Mouse (Mus musculus): ENCODE measurements at regions not wholly inside any gene's neighbourhood (a gene's known extent, or its start where the extent isn't known, plus 50 kb on each side); places are given as distances from the start of the nearest gene placed in this dataset.
A peak's percentile ranks its signal among the peaks of the same experiment; 100 is the strongest.

- DNase-seq, result no peak
These were observed 223.5 kb upstream of the Rgma start for GRCm38 (mm10) chr7:73151586-73152467.

DNA sequence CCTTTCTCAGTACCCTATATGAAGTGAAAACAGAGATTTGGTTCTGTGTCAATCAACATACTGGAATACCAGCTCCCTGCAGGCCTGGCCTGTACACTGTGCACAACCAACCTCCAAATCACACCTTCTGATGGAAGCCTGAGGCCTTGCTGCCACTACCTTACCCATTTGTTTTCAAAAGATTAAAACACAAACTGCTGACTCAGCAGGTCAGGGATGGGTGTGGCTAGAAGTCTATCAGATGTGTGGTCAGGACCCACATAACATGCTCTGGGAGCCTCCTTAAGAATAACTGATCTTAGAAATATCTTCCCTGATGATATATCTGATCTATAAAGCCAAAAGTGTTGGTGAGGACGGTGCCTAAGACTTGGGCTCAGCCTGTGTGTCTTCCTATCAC is 221.6 kb upstream of the Rgma start:
- DNase-seq, result no peak

GRCm38 (mm10) chr7:73158833-73159232 is 216.5 kb upstream of the Rgma start:
- no peak for DNase-seq

DNA sequence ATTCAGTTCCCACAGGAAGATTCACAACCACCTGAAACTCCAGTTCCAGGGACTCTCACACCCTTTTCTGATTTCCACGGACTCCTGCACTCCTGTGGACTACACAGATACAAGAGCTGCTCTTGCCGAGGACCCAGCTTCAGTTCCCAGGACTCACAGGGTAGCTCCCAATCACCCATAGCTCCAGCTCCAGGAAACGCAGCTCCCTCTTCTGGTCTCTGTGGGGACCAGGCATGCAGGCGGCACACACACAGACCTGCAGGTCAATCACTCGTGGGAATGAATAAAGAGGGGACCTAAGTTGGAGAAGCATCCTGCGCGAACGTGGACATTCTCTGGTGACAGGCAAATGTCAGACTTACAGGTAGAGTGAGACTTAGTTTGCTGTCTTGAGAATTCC is 214.3 kb upstream of the Rgma start:
- DNase-seq, result no peak

GRCm38 (mm10) chr7:73163687-73164086 is 211.6 kb upstream of the Rgma start:
- DNase-seq, result no peak

- no peak for DNase-seq
These were observed 209.8 kb upstream of the Rgma start for GRCm38 (mm10) chr7:73165521-73165920.

GRCm38 (mm10) chr7:73169416-73169815 is 205.9 kb upstream of the Rgma start:
- no peak for DNase-seq

DNA sequence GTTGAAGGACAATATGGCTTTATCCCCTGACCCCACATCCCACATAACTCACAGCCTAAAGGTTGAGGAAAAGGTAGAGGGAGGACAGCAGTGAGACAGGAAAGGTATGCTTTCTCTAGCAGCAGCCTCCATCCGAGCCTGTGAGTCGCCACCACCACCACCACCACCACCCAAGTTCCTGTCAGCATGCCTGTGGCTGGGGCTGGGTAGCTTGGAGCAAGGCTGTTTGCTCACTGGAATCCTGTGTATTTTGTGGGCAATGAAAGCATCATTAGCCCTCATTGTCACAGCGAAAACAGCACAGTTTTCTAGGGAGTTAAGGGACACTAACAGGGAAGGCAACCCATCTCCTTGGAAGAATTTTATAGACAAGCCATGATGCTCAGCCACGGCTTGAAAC is 202.7 kb upstream of the Rgma start:
- no peak for DNase-seq

GRCm38 (mm10) chr7:73183761-73184160 is 191.5 kb upstream of the Rgma start:
- no peak for DNase-seq

- DNase-seq, result no peak
These were observed 190.9 kb upstream of the Rgma start for GRCm38 (mm10) chr7:73184208-73185070.

DNA sequence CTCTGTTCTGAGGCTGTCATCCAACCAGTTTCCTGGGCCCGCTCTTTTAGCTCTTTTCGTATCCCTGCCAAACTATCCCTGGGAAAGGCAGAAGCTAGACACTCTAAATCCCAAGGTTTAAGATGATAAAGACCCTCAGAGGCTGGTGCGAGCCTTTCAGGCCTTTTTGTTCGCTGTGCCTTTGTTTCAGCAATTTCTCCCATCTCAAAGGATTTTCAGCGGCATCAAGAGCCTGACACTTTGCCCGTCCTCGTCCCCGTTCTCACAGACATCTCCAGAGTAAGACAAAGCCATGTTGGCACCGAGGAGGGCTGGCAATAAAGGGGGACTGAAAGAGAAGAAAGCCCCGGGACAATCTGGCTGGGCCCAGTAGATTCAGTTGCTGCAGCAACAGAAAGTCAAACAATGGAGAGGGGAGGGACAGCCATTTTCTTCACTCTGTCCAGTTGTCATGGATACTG is 190.2 kb upstream of the Rgma start:
- no peak for DNase-seq

DNA sequence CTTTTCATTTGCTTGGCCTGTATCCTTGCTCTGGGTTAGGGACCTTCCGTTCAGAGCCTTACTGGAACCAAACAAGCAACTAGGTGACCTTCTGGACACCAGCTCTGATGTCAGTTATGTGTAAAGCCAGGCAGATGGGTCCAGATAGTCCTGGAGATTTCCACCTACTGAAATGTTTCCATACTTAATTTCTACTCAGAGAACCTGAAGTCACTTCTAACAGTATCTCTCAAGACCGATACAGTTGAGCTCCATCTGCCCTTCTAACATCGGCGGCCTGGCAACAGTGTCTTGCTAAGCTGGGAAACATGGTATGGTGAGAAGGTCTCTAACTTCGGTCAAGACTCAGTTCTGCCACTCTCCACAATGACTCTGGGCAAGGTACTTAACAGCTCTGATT is 189.7 kb upstream of the Rgma start:
- no peak for DNase-seq

DNA sequence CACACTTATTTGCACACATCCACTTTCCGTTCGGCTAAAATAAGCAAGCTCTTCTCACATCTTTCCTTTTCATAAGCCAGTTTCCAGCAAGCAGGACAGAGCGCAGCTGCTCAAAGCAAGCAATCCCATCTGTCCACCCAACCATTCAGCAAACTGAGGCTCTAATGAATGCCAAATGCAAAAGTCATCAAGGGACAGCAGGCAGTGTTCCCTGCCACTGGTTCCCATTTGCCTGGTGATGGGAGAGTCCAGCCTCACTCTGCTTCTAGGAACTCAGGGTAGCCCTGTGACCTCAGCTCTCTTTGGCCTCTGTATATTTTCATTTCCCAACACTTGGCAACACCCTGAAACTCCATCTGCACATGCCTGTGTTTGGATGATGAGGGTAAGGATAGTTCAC is 188.8 kb upstream of the Rgma start:
- no peak for DNase-seq

- no peak for DNase-seq
These were observed 183.7 kb upstream of the Rgma start for GRCm38 (mm10) chr7:73191388-73192278.

- DNase-seq, result no peak
These were observed 182.5 kb upstream of the Rgma start for GRCm38 (mm10) chr7:73192839-73193238.

- no peak for DNase-seq
These were observed 180.0 kb upstream of the Rgma start for GRCm38 (mm10) chr7:73195306-73195705.

- DNase-seq, result no peak
These were observed 178.3 kb upstream of the Rgma start for GRCm38 (mm10) chr7:73196851-73197531.

DNA sequence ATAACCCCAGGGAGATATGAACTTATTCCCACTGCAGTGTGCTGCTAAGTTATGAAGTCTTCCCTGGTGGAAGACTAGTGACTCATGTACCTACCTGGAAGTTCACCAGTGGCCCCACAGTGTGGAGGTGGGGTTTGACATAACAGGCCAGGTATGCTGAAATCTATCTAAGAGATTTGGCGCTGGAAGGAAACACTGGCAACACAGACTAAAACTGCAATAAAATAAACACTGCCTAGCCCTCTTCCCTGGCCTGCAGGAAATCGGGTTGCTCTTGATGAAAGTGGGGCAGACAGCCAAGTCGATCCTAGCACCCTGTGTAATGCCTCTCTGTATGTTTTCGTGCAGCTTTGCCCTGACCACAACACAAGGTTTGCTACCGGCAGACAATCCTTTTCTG is 177.2 kb upstream of the Rgma start:
- no peak for DNase-seq

DNA sequence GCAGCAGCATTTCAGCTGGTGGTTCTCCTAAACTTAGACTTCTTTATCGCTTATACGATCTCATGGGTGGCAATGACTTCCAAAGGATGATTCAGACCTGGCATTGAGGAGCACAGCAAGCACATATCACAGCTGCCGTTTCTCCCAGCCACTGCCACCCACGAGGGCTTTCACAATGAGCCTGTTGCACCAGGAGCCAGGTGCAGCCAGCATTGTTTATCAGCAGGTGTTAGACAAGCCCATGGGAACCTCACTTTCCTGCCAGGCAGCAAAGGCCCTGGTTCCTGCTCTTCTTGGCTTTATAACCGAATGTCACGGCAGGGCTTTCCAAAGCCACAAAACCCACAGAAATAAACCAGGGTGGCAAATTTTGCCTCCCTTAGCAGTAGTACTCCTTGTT is 175.3 kb upstream of the Rgma start:
- DNase-seq, result peak; percentile 12

- no peak for DNase-seq
These were observed 174.0 kb upstream of the Rgma start for GRCm38 (mm10) chr7:73201330-73201729.

DNA sequence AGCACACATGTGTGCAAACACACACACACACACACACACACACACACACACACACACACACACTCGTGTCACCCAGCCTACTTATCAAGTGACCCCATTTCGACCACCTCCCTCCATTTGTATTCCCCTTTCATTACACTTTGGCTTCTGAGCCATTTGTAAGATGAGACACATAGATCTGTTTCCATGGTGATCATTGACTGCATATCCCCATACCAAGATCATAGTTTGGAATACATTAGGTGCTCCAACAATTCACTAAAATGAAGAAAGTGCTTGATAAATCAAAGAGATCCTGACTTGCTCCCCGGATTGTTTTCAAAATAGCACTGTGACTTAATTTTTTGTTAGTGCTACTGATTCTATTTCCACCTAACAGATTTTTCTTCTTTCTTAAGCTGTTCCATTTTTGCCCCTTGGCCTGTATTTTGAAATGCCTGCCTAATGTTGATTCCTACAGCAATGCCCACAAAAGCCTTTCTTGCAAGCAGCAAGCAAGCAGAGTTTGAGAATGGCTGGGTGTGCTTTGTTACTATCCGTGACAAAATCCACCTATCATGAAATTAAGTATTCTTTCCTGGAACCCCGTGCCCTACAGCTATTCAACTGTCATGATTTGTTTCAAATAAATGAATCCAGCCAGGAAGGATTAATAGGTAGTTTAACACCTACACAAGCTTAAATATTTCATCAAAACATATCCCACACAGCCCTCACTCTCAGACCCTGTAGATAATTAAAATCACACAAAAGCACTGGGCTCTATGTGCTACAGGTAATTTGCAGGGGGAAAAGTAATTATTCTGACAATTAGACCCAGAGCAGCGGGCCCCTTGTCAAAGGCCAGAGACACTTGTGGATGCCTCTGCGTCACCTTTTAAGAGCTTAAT is 168.1 kb upstream of the Rgma start:
- no peak for DNase-seq
